ENCODE assay signal across 8 mouse cellular contexts in the genomic region with DNA sequence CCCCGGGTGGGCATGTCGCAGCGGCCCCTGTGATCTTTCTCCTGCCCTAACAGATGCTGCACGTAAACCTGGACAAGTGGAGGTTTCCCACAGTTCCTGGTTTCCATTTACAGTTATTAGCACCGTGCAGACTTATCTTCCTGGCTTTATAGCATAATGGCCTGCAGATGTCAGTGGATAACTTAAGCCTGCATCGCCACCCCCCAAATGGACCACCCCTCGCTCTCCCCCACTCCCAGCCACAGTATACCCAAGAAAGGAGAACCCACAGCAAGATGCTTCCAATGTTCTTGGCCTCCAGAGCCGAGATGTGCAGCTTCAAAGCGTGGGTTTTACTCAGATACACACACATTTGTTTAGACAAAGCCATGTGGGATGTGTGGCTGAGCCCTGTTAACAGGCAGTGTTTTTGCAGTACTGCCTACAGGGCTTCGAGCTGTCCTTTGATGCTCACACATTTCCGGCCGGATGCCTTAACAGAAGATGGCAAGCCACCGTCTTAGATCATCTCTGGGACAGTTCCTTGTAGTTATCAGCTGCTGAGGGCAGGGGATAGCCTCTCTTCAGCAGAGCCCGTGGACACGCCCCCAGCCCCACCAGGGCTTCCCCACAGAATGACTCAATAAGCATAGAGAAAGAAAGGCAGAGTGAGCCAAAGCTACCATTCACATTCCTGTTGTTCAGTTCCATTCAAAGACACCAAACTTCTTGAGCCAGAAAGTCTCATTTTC.
DNase-seq lines count a peak whose midpoint lies in the region; ATAC-seq and TF ChIP-seq lines count a peak whose summit lies in the region.

No protein-coding gene starts in this region.

- H3K4me2 ChIP-seq in forebrain, postnatal 0 days (ENCODE audit: low read depth) = no peak overlapping the region
- no peak overlapping the region for H3K4me2 ChIP-seq in neural tube, embryonic 15.5 days

- 63% methylated on average over 15 of the region's 15 CpGs for WGBS in forebrain, embryonic 10.5 days
- 67% methylated on average over 15 of the region's 15 CpGs for WGBS in forebrain, postnatal 0 days
- WGBS in neural tube, embryonic 15.5 days = 65% methylated on average over 15 of the region's 15 CpGs
- 64% methylated on average over 15 of the region's 15 CpGs for WGBS in liver, adult 2 months

- H3K36me3 ChIP-seq in forebrain, embryonic 10.5 days (replicated peaks) = 0 out of 2 replicates have a peak, but pooled peaks cover 8% of the 10 kb centered on the region
- no peaks in the 10 kb centered on the region for H3K36me3 ChIP-seq in forebrain, postnatal 0 days (ENCODE audit: insufficient read depth)
- H3K36me3 ChIP-seq in neural tube, embryonic 15.5 days = no peaks in the 10 kb centered on the region
- H3K36me3 ChIP-seq in liver, adult 2 months (ENCODE audit: control insufficient read depth, insufficient read depth, low read length) = no peaks in the 10 kb centered on the region; the same call in 1 of the 2 replicates

- no peak for ATAC-seq in forebrain, postnatal 0 days
- no peak for ATAC-seq in neural tube, embryonic 15.5 days (ENCODE audit: low FRiP score)

- intact Hi-C loops in gastrocnemius, postnatal 36 days (cut with DNase I) = no loop called here
- intact Hi-C loops in left cerebral cortex, postnatal 4 days (cut with DNase I) = no loop called here

- H3K9ac ChIP-seq in forebrain, postnatal 0 days = no peak overlapping the region
- no peak overlapping the region for H3K9ac ChIP-seq in neural tube, embryonic 15.5 days (replicated peaks)
- no peak overlapping the region for H3K9ac ChIP-seq in liver, adult 2 months (ENCODE audit: low read depth, low read length)

- H3K27me3 ChIP-seq in forebrain, embryonic 10.5 days (ENCODE audit: poor library complexity, severe bottlenecking) = no peaks in the 10 kb centered on the region
- H3K27me3 ChIP-seq in forebrain, postnatal 0 days (ENCODE audit: insufficient read depth, low read length) = no peaks in the 10 kb centered on the region
- H3K27me3 ChIP-seq in neural tube, embryonic 15.5 days (replicated peaks) = no peaks in the 10 kb centered on the region
- no peaks in the 10 kb centered on the region for H3K27me3 ChIP-seq in liver, adult 2 months (ENCODE audit: control insufficient read depth, insufficient read depth, low read length)

- H3K9me3 ChIP-seq in forebrain, embryonic 10.5 days = no peaks in the 10 kb centered on the region
- no peaks in the 10 kb centered on the region for H3K9me3 ChIP-seq in forebrain, postnatal 0 days (ENCODE audit: low read length)
- no peaks in the 10 kb centered on the region for H3K9me3 ChIP-seq in neural tube, embryonic 15.5 days (replicated peaks)

- no peak for TF ChIP-seq CTCF in forebrain, postnatal 0 days (IDR thresholded peaks at IDR 0.05; ENCODE audit: low read depth)
- no peak for TF ChIP-seq CTCF in liver, adult 2 months (IDR thresholded peaks at IDR 0.05; ENCODE audit: low read depth, low read length)

- H3K4me1 ChIP-seq in forebrain, embryonic 10.5 days = peaks cover 33% of the 10 kb centered on the region
- no peaks in the 10 kb centered on the region for H3K4me1 ChIP-seq in forebrain, postnatal 0 days (ENCODE audit: insufficient read depth)
- H3K4me1 ChIP-seq in neural tube, embryonic 15.5 days = peaks cover 10% of the 10 kb centered on the region
- peaks cover 5% of the 10 kb centered on the region; the same call in 1 of the 2 replicates for H3K4me1 ChIP-seq in liver, adult 2 months (ENCODE audit: control insufficient read depth, insufficient read depth, low read length)

- DNase-seq in forebrain, embryonic 10.5 days (ENCODE audit: extremely low spot score, low spot score) = peak; percentile 23
- no peak for DNase-seq in forebrain, postnatal 0 days
- peak; percentile 46 for DNase-seq in neural tube, embryonic 10.5 days (ENCODE audit: extremely low spot score, low spot score)
- no peak for DNase-seq in liver, adult 2 months (ENCODE audit: extremely low read depth, low read depth, low spot score)
- peak; percentile 64 to 69 for DNase-seq in thymus, postnatal 36 days
- no peak for DNase-seq in gastrocnemius, postnatal 36 days
- DNase-seq in left cerebral cortex, postnatal 4 days = no peak

- H3K4me3 ChIP-seq in forebrain, embryonic 10.5 days = no peak overlapping the region
- H3K4me3 ChIP-seq in forebrain, postnatal 0 days (ENCODE audit: low read depth, low read length) = no peak overlapping the region
- H3K4me3 ChIP-seq in neural tube, embryonic 15.5 days (replicated peaks) = no peak overlapping the region
- no peak overlapping the region for H3K4me3 ChIP-seq in liver, adult 2 months (ENCODE audit: insufficient read depth, low read depth, low read length)

- TF ChIP-seq POLR2A in liver, adult 2 months (IDR thresholded peaks at IDR 0.05; ENCODE audit: extremely low read depth, insufficient read depth, low read length) = no peak

- peak overlapping the region; percentile 26; the same call in 1 of the 2 replicates for H3K27ac ChIP-seq in forebrain, embryonic 10.5 days
- H3K27ac ChIP-seq in forebrain, postnatal 0 days (ENCODE audit: low read depth, low read length) = no peak overlapping the region
- no peak overlapping the region for H3K27ac ChIP-seq in neural tube, embryonic 15.5 days (replicated peaks)
- peak overlapping the region; percentile 43; the same call in 1 of the 2 replicates for H3K27ac ChIP-seq in liver, adult 2 months (replicated peaks; ENCODE audit: insufficient read depth, low read depth, low read length)

- H3K79me2 ChIP-seq in liver, adult 2 months (ENCODE audit: control insufficient read depth, insufficient read depth, low read length) = no peaks in the 10 kb centered on the region

Comparison
In these comparisons a context has a peak if more than half of its experiments do, and no peak if none do; other contexts are left out.
1. DNase-seq: peak in forebrain, embryonic 10.5 days (single experiment), neural tube, embryonic 10.5 days (single experiment) and thymus, postnatal 36 days (2 of 2); none in forebrain, postnatal 0 days (single experiment), liver, adult 2 months (single experiment), gastrocnemius, postnatal 36 days (0 of 2) and left cerebral cortex, postnatal 4 days (single experiment).
2. H3K27ac ChIP-seq: peak in forebrain, embryonic 10.5 days (single experiment) and liver, adult 2 months (single experiment); none in forebrain, postnatal 0 days (single experiment) and neural tube, embryonic 15.5 days (single experiment).